Mouse (Mus musculus): Measurements from ENCODE around the gene Qprt. TPM values are rescaled to one million over a fixed set of nuclear protein-coding genes. Genes with fewer than 3 reads are reported as not detected.

The Qprt gene
- polyA plus RNA-seq, 1 experiment from 2014 or later = 1.1 TPM

Other genes with a start within 250 kb of the Qprt start
- 52.8 and 60.3 TPM in 2 replicates for gene Taok2, start 237.5 kb downstream of the Qprt start, polyA plus RNA-seq (2015; fragmentation: Nextera tagmentation; extraction: Ambion mirVana)
- gene Tmem219, start 199.3 kb downstream of the Qprt start, polyA plus RNA-seq (2015; fragmentation: Nextera tagmentation; extraction: Ambion mirVana) = 34.0 and 35.9 TPM in 2 replicates
- 126 and 134 TPM in 2 replicates for gene Kctd13, start 193.3 kb downstream of the Qprt start, polyA plus RNA-seq (2015; fragmentation: Nextera tagmentation; extraction: Ambion mirVana)
- gene Asphd1, start 172.6 kb downstream of the Qprt start, polyA plus RNA-seq (2015; fragmentation: Nextera tagmentation; extraction: Ambion mirVana) = 9.4 and 11.5 TPM in 2 replicates
- 54.9 and 56.7 TPM in 2 replicates for gene Sez6l2, start 171.7 kb downstream of the Qprt start, polyA plus RNA-seq (2015; fragmentation: Nextera tagmentation; extraction: Ambion mirVana)
- 160 and 162 TPM in 2 replicates for gene Cdipt, start 146.3 kb downstream of the Qprt start, polyA plus RNA-seq (2015; fragmentation: Nextera tagmentation; extraction: Ambion mirVana)
- gene Cdiptos, start 146.1 kb downstream of the Qprt start, polyA plus RNA-seq (2015; fragmentation: Nextera tagmentation; extraction: Ambion mirVana) = 1.2 and 1.6 TPM in 2 replicates
- 3.9 and 4.8 TPM in 2 replicates for gene Mvp, start 107.6 kb downstream of the Qprt start, polyA plus RNA-seq (2015; fragmentation: Nextera tagmentation; extraction: Ambion mirVana)
- 0.31 TPM in 1 of 2 replicates, not detected in the other for gene Pagr1b, start 105.7 kb downstream of the Qprt start, polyA plus RNA-seq (2015; fragmentation: Nextera tagmentation; extraction: Ambion mirVana)
- 26.9 and 55.8 TPM in 2 replicates for gene Pagr1a, start 104.9 kb downstream of the Qprt start, polyA plus RNA-seq (2015; fragmentation: Nextera tagmentation; extraction: Ambion mirVana)
- 47.5 and 81.5 TPM in 2 replicates for gene Gm42742, start 101.1 kb downstream of the Qprt start, polyA plus RNA-seq (2015; fragmentation: Nextera tagmentation; extraction: Ambion mirVana)
- gene Prrt2, start 101.0 kb downstream of the Qprt start, polyA plus RNA-seq (2015; fragmentation: Nextera tagmentation; extraction: Ambion mirVana) = 71.4 and 84.6 TPM in 2 replicates
- gene Maz, start 95.2 kb downstream of the Qprt start, polyA plus RNA-seq (2015; fragmentation: Nextera tagmentation; extraction: Ambion mirVana) = 53.9 and 55.0 TPM in 2 replicates
- gene Kif22, start 79.8 kb downstream of the Qprt start, polyA plus RNA-seq (2015; fragmentation: Nextera tagmentation; extraction: Ambion mirVana) = 22.2 and 29.8 TPM in 2 replicates
- not detected in 2 replicates for gene Zg16, start 34.9 kb downstream of the Qprt start, polyA plus RNA-seq (2015; fragmentation: Nextera tagmentation; extraction: Ambion mirVana)
- gene AI467606, start 30.9 kb downstream of the Qprt start, polyA plus RNA-seq (2015; fragmentation: Nextera tagmentation; extraction: Ambion mirVana) = 2.2 and 2.4 TPM in 2 replicates
- 0.07 TPM in 1 of 2 replicates, not detected in the other for gene Spn, start 15.6 kb upstream of the Qprt start, polyA plus RNA-seq (2015; fragmentation: Nextera tagmentation; extraction: Ambion mirVana)
- 70.4 and 72.7 TPM in 2 replicates for gene Cd2bp2, start 73.8 kb upstream of the Qprt start, polyA plus RNA-seq (2015; fragmentation: Nextera tagmentation; extraction: Ambion mirVana)
- gene Tbc1d10b, start 86.2 kb upstream of the Qprt start, polyA plus RNA-seq (2015; fragmentation: Nextera tagmentation; extraction: Ambion mirVana) = 27.0 and 29.1 TPM in 2 replicates
- 3.5 and 47.0 TPM in 2 replicates for gene Mylpf, start 86.7 kb upstream of the Qprt start, polyA plus RNA-seq (2015; fragmentation: Nextera tagmentation; extraction: Ambion mirVana)
- gene Zfp553, start 110.8 kb upstream of the Qprt start, polyA plus RNA-seq (2015; fragmentation: Nextera tagmentation; extraction: Ambion mirVana) = 42.7 and 49.1 TPM in 2 replicates
- gene Sept1, start 110.9 kb upstream of the Qprt start, polyA plus RNA-seq (2015; fragmentation: Nextera tagmentation; extraction: Ambion mirVana) = 12.1 and 12.3 TPM in 2 replicates
- gene Zfp771, start 122.0 kb upstream of the Qprt start, polyA plus RNA-seq (2015; fragmentation: Nextera tagmentation; extraction: Ambion mirVana) = 76.8 and 82.6 TPM in 2 replicates
- gene Dctpp1, start 138.5 kb upstream of the Qprt start, polyA plus RNA-seq (2015; fragmentation: Nextera tagmentation; extraction: Ambion mirVana) = 118 and 122 TPM in 2 replicates
- gene Sephs2, start 151.8 kb upstream of the Qprt start, polyA plus RNA-seq (2015; fragmentation: Nextera tagmentation; extraction: Ambion mirVana) = 54.2 and 58.9 TPM in 2 replicates
- gene Itgal, start 174.0 kb upstream of the Qprt start, polyA plus RNA-seq (2015; fragmentation: Nextera tagmentation; extraction: Ambion mirVana) = 0.26 and 0.44 TPM in 2 replicates
- 16.3 and 17.4 TPM in 2 replicates for gene Zfp768, start 223.4 kb upstream of the Qprt start, polyA plus RNA-seq (2015; fragmentation: Nextera tagmentation; extraction: Ambion mirVana)